Mouse (Mus musculus): Measurements from ENCODE around the gene Dsn1. TPM values are rescaled to one million over a fixed set of nuclear protein-coding genes. Genes with fewer than 3 reads are reported as not detected.

Gene Dsn1
- total and polyA plus RNA-seq, 2 experiments from 2014 or later = 13.8 to 47.4 TPM

DNA sequence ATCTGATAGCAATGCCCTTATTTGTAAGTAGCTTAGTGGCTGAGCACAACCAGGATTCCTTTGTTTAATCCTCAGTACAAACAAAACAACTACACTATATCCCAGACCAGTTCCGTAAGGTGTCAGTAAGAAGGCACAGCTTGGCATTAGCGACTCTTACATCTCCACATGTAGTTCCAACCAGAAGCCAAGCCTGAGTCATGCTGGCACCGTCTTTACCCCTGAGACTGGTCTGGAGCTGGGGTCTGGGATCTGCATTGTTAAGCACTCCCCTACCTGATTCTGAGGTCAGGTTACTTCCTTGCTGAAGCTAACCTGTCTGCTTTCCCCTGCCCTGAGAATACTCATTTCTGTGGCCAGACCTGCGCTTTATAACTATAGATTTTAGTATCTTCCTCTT, 38.5 kb downstream of the Dsn1 start:
- no peak overlapping the region for H3K4me3 ChIP-seq (ENCODE audit: low read depth, low read length)
- H3K36me3 ChIP-seq (replicated peaks; ENCODE audit: control insufficient read depth, insufficient read depth, low read length) = 0 out of 2 replicates have a peak, but pooled peaks cover 7% of the 10 kb centered on the region
- WGBS = 76% methylated on average over 4 of the region's 4 CpGs
- no peak for ATAC-seq (ENCODE audit: insufficient read depth, low read depth)
- H3K4me1 ChIP-seq (ENCODE audit: control insufficient read depth, insufficient read depth) = peaks cover 13% of the 10 kb centered on the region
- H3K9me3 ChIP-seq (replicated peaks; ENCODE audit: control insufficient read depth, low read length) = no peaks in the 10 kb centered on the region
- no peak overlapping the region for H3K9ac ChIP-seq (replicated peaks; ENCODE audit: low read depth, low read length)
- TF ChIP-seq CTCF (IDR thresholded peaks at IDR 0.05; ENCODE audit: low read depth) (no peak), EP300 (IDR thresholded peaks at IDR 0.05; ENCODE audit: low read depth) (no peak)
- no peak overlapping the region for H3K4me2 ChIP-seq (ENCODE audit: low read depth, low read length)
- no peaks in the 10 kb centered on the region for H3K27me3 ChIP-seq (ENCODE audit: control insufficient read depth, insufficient read depth, low read length)
- no peak overlapping the region for H3K27ac ChIP-seq (ENCODE audit: low read depth)
- no peak for DNase-seq (ENCODE audit: low spot score)

DNA sequence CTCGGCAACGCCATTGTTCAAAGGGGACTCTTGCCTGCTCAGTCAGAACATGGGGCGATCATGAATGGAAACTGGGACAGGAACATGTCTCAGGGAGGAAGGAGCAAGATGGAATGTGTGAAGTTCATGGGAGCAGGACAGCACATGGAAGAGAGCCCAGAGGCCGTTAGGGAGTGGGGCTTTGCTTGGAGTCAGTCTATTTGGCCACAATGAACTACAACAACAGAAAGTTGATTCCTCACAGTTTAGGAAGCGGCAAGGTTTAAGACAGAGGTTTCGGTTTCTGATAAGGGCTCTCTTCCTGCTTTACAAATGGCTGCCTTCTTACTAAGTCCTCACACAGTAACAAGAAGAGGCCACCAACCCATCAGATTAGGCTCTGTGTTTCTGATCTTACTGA, 39.6 kb downstream of the Dsn1 start:
- peak overlapping the region; percentile 12; the same call in 1 of the 2 replicates for H3K27ac ChIP-seq (ENCODE audit: low read depth)
- no peak for ATAC-seq (ENCODE audit: insufficient read depth, low read depth)
- H3K4me2 ChIP-seq (ENCODE audit: low read depth, low read length) = no peak overlapping the region
- no peaks in the 10 kb centered on the region for H3K27me3 ChIP-seq (ENCODE audit: control insufficient read depth, insufficient read depth, low read length)
- TF ChIP-seq EP300 (IDR thresholded peaks at IDR 0.05; ENCODE audit: low read depth) (no peak), CTCF (IDR thresholded peaks at IDR 0.05; ENCODE audit: low read depth) (no peak)
- peak; percentile 5 for DNase-seq (ENCODE audit: low spot score)
- 69% methylated on average over 6 of the region's 6 CpGs for WGBS
- H3K9ac ChIP-seq (replicated peaks; ENCODE audit: low read depth, low read length) = no peak overlapping the region
- H3K9me3 ChIP-seq (replicated peaks; ENCODE audit: control insufficient read depth, low read length) = no peaks in the 10 kb centered on the region
- peaks cover 7% of the 10 kb centered on the region for H3K4me1 ChIP-seq (ENCODE audit: control insufficient read depth, insufficient read depth)
- H3K36me3 ChIP-seq (replicated peaks; ENCODE audit: control insufficient read depth, insufficient read depth, low read length) = 0 out of 2 replicates have a peak, but pooled peaks cover 7% of the 10 kb centered on the region
- H3K4me3 ChIP-seq (ENCODE audit: low read depth, low read length) = no peak overlapping the region

DNA sequence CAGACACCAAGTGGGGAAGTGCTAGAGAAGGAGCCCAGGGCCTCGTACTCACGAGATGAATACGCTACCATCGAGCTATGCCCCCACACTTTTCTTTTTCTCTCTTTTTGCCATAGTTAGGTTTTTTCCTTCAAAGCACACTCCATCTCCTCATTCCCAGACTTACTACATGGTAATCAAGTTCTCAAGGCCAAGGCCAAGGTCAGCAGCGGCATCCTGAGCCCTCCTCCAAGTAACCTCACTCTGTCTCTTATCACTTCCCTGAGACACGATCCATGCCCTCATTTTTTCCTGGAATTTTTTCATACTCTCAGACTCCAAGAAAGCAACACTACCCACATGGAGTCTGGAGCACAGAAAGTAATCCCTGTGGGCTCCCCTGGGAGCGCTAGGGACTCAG, 43.1 kb downstream of the Dsn1 start:
- no peak for TF ChIP-seq CTCF (IDR thresholded peaks at IDR 0.05; ENCODE audit: low read depth)

DNA sequence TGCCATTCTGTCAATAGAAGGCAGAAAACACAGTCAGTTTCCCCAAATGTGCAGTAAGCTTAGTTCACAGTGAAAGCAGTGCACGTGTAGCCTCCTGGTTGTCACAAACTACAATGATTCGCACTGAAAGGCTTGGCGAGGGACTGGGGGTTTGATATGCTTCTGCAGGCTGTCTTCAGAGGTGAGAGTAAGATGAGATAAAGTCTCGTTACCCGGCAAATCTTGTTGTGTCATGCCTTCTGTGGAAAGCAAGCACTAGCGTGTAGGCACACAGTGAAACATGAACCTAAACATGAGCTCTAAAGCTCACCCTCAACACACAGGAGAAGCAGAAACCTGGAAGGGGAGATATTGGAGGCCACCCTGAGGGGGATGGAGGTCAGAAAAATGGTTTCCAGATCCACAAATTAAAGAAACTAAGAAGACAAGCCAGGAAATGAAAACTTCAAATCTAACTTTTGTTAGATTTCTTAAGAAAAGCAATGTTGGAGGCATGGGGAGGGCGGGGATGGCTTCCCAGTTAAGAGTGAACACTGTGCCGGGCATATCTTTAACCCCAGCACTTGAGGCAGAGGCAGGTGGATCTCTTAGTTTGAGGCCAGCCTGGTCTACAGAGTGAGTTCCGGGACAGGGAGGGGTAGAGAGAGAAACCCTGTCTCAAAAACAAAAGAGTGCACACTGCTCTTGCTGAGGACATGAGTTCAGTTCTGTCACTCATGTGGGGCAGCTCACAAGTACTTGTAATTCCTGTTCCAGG, 48.3 kb downstream of the Dsn1 start:
- Histone ChIP-seq H3K4me2 (ENCODE audit: low read depth, low read length) (no peak overlapping the region), H3K9ac (replicated peaks; ENCODE audit: low read depth, low read length) (no peak overlapping the region), H3K36me3 (replicated peaks; ENCODE audit: control insufficient read depth, insufficient read depth, low read length) (peaks cover 17% of the 10 kb centered on the region; the same call in 1 of the 2 replicates), H3K4me1 (ENCODE audit: control insufficient read depth, insufficient read depth) (no peaks in the 10 kb centered on the region), H3K27me3 (ENCODE audit: control insufficient read depth, insufficient read depth, low read length) (no peaks in the 10 kb centered on the region), H3K9me3 (replicated peaks; ENCODE audit: control insufficient read depth, low read length) (no peaks in the 10 kb centered on the region), H3K27ac (ENCODE audit: low read depth) (no peak overlapping the region), H3K4me3 (ENCODE audit: low read depth, low read length) (no peak overlapping the region)
- DNase-seq (ENCODE audit: low spot score) = no peak
- TF ChIP-seq CTCF (IDR thresholded peaks at IDR 0.05; ENCODE audit: low read depth) = no peak
- TF ChIP-seq EP300 (IDR thresholded peaks at IDR 0.05; ENCODE audit: low read depth) = no peak
- WGBS = 64% methylated on average over 9 of the region's 9 CpGs
- no peak for ATAC-seq (ENCODE audit: insufficient read depth, low read depth)

More for the DNA sequence above, 43.1 kb downstream of the Dsn1 start:
- 74% methylated on average over 7 of the region's 7 CpGs for WGBS
- ATAC-seq (ENCODE audit: insufficient read depth, low read depth) (no peak), DNase-seq (ENCODE audit: low spot score) (no peak)
- no peak overlapping the region for H3K4me3 ChIP-seq (ENCODE audit: low read depth, low read length)
- H3K9me3 ChIP-seq (replicated peaks; ENCODE audit: control insufficient read depth, low read length) = no peaks in the 10 kb centered on the region
- H3K4me2 ChIP-seq (ENCODE audit: low read depth, low read length) = no peak overlapping the region
- no peak overlapping the region for H3K9ac ChIP-seq (replicated peaks; ENCODE audit: low read depth, low read length)
- no peaks in the 10 kb centered on the region for H3K27me3 ChIP-seq (ENCODE audit: control insufficient read depth, insufficient read depth, low read length)
- H3K36me3 ChIP-seq (replicated peaks; ENCODE audit: control insufficient read depth, insufficient read depth, low read length) = 0 out of 2 replicates have a peak, but pooled peaks cover 7% of the 10 kb centered on the region
- H3K27ac ChIP-seq (ENCODE audit: low read depth) = no peak overlapping the region
- H3K4me1 ChIP-seq (ENCODE audit: control insufficient read depth, insufficient read depth) = no peaks in the 10 kb centered on the region

DNA sequence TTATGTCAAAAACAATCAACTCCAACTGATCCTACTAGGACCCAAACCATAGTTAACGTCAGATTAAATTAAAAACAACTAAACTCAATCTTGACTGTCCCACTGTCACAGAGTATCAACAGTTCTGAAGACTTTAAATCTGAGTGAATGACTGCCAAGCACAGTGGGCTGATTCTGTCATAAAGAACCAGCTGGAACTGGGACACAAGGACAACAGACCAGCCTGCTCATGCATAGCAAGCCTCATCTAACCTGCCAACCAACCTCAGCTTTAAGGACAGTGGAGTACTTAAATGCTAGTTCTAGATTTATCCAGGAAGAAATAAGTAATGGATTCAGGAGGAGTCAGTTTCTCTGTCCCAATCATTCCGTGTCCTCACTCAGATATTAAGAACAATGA, 49.9 kb downstream of the Dsn1 start:
- H3K4me2 ChIP-seq (ENCODE audit: low read depth, low read length) = no peak overlapping the region
- H3K9ac ChIP-seq (replicated peaks; ENCODE audit: low read depth, low read length) = no peak overlapping the region
- ATAC-seq (ENCODE audit: insufficient read depth, low read depth) (no peak), DNase-seq (ENCODE audit: low spot score) (no peak)
- H3K27ac ChIP-seq (ENCODE audit: low read depth) = no peak overlapping the region
- no peaks in the 10 kb centered on the region for H3K4me1 ChIP-seq (ENCODE audit: control insufficient read depth, insufficient read depth)
- no peaks in the 10 kb centered on the region for H3K9me3 ChIP-seq (replicated peaks; ENCODE audit: control insufficient read depth, low read length)
- H3K36me3 ChIP-seq (replicated peaks; ENCODE audit: control insufficient read depth, insufficient read depth, low read length) = peaks cover 17% of the 10 kb centered on the region; the same call in 1 of the 2 replicates
- no peak overlapping the region for H3K4me3 ChIP-seq (ENCODE audit: low read depth, low read length)
- no peaks in the 10 kb centered on the region for H3K27me3 ChIP-seq (ENCODE audit: control insufficient read depth, insufficient read depth, low read length)
- WGBS = 92% methylated on average over 2 of the region's 2 CpGs
- no peak for TF ChIP-seq CTCF (IDR thresholded peaks at IDR 0.05; ENCODE audit: low read depth)

DNA sequence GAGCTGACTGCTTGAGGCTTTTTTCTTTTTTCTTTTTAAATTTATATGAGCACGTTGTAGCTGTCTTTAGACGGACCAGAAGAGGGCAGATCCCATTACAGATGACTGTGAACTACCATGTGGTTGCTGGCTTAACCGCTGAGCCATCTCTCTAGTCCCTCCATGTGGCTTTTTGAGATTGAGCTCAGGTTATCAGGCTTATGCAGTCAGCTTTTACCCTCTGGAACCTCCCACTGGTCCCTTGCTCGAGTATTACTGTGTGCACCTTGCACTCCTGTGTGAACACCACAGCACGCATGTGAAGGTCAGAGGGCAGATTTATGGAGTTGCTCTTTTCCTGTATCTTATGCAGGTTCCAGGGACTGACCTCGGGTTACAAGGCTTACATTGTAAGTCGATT, 50.6 kb downstream of the Dsn1 start:
- no peak overlapping the region for H3K4me3 ChIP-seq (ENCODE audit: low read depth, low read length)
- no peak overlapping the region for H3K9ac ChIP-seq (replicated peaks; ENCODE audit: low read depth, low read length)
- no peaks in the 10 kb centered on the region for H3K4me1 ChIP-seq (ENCODE audit: control insufficient read depth, insufficient read depth)
- peaks cover 17% of the 10 kb centered on the region; the same call in 1 of the 2 replicates for H3K36me3 ChIP-seq (replicated peaks; ENCODE audit: control insufficient read depth, insufficient read depth, low read length)
- H3K27ac ChIP-seq (ENCODE audit: low read depth) = no peak overlapping the region
- ATAC-seq (ENCODE audit: insufficient read depth, low read depth) (no peak), DNase-seq (ENCODE audit: low spot score) (no peak)
- H3K27me3 ChIP-seq (ENCODE audit: control insufficient read depth, insufficient read depth, low read length) = no peaks in the 10 kb centered on the region
- no peaks in the 10 kb centered on the region for H3K9me3 ChIP-seq (replicated peaks; ENCODE audit: control insufficient read depth, low read length)
- 73% methylated on average over 7 of the region's 7 CpGs for WGBS
- TF ChIP-seq EP300 (IDR thresholded peaks at IDR 0.05; ENCODE audit: low read depth) = no peak
- TF ChIP-seq CTCF (IDR thresholded peaks at IDR 0.05; ENCODE audit: low read depth) = no peak
- H3K4me2 ChIP-seq (ENCODE audit: low read depth, low read length) = no peak overlapping the region
